Mouse (Mus musculus) olfactory bulb, adult 2 months (tissue): ENCODE results near the gene Cfap58. TPM values are rescaled to one million over a fixed set of nuclear protein-coding genes. Genes with fewer than 3 reads are reported as not detected.

Experiments used
- H3K27ac ChIP-seq: fragments of 200-500 bp; 2 replicates; pipeline ENCODE4 v1.5.1; 2012; ENCODE audit warnings: low read depth, low read length; ENCODE audit not compliant: insufficient read depth
- H3K4me1 ChIP-seq: fragments of 200-500 bp; 2 replicates; pipeline ENCODE4 v1.6.1; 2012; ENCODE audit warnings: low read length; ENCODE audit not compliant: control insufficient read depth, insufficient read depth
- H3K4me3 ChIP-seq: fragments of 200-500 bp; 2 replicates; pipeline ENCODE4 v1.5.1; 2012; ENCODE audit warnings: mild to moderate bottlenecking, low read depth, low read length, moderate library complexity; ENCODE audit not compliant: insufficient read depth
- CTCF ChIP-seq: fragments of 200-500 bp; IDR thresholded peaks from 2 replicates; pipeline ENCODE4 v1.5.1; 2012; ENCODE audit warnings: low read depth, mild to moderate bottlenecking, low read length, moderate library complexity; ENCODE audit not compliant: insufficient read depth
- POLR2A ChIP-seq: fragments of 200-500 bp; IDR thresholded peaks from 2 replicates; pipeline ENCODE4 v1.6.1; 2012; ENCODE audit warnings: mild to moderate bottlenecking, low read depth, low read length, moderate library complexity; ENCODE audit not compliant: insufficient read depth
- WGBS: fragments of 180-500 bp; shearing (Covaris S2); methylation state at CpG from one replicate; pipeline ENCODE4 v1.1.7; 2018; 5-methylcytosine and 5-hydroxymethylcytosine counted together
- polyA plus RNA-seq: library from polyadenylated mRNA; stranded (reverse); fragments of >200 nt; gene quantifications from 2 replicates; pipeline ENCODE4 v1.2.4, GENCODE M21; 2012; ENCODE audit warnings: low replicate concordance; ENCODE audit not compliant: missing spikeins, insufficient read depth, insufficient read length

Gene Cfap58
- polyA plus RNA-seq, result not detected in 2 replicates

DNA sequence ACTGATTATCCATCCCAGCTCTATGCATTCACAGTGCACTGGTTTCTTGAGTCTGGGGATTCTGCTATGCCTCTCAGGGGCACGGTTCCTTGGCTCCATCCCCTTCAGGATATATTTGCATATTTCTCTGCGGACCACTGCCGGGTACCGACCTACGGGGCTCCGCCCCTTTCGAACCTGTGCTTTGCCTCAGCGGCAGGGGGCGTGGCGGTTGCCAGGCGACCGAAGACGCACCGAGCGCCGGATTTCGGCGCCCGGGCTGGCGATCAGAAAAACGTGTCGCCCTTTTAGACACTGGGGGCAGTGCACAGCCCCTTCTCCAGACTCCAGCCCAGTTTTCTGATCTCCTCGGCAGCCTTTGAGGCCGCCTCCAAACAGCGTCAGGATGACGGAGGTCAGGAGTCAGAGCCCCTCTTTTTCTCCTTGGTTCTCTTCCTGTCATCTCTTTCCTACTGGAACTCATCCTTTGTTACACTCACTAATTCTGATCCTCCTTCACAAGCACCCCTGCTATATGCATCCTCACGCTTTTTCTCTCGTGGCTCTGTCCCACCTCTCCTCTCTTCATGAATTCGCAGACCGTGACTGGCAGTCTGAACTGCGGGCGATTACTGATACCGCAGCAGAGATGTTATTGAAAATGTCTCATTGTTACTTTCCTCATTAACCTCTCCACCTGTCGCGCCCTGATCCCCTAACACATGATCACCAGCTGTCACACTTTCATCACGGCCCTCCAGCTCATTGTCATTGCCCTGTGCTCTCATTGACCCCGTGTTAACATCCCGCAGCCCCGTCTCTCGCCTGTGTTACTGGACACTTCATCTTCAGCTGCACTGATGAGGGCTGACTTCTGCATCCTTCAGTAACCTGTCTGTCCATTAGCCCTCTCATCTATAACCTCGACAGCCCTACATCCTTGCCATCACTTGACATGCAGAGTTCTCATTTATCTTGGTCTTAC, at the start of gene Cfap58:
TSS of gene Cfap58 (plus strand) at position 233 of the 964 bp plus-strand sequence.
- 7% methylated on average over 41 of the region's 41 CpGs for WGBS
- Histone ChIP-seq H3K4me1 (peaks cover 14% of the 10 kb centered on the region), H3K27ac (no peak within 1 kb of the TSS), H3K4me3 (peak within 1 kb of the TSS; percentile 40)
- TF ChIP-seq CTCF (no peak), POLR2A (no peak)

DNA sequence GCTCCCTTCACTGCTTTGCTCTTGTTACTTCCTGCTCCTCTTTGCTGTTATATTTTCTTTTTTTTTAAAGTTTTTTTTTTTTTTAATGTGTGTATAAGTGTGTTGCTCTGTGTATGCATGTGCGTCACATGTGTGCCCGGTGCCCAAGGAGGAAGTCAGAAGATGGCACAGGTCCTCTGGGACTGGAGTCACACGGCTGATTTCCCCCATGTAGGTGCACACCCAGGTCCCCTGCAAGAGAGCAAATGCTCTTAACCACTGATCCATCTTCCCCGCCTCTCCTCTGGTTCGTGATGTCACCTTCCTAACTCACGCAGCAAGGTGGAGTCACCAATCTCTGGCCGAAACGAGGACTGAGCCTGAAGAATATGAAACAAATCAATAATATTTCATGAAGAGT, 49.4 kb upstream of the Cfap58 start:
- WGBS, result 95% methylated on average over 8 of the region's 8 CpGs
- H3K4me1 ChIP-seq, result no peaks in the 10 kb centered on the region

GRCm38 (mm10) chr19:47890489-47891130, 46.9 kb upstream of the Cfap58 start:
- TF ChIP-seq CTCF, result no peak
- no peak for TF ChIP-seq POLR2A
- Histone ChIP-seq H3K4me1 (no peaks in the 10 kb centered on the region), H3K27ac (no peak overlapping the region), H3K4me3 (no peak overlapping the region)
- WGBS, result 71% methylated on average over 10 of the region's 10 CpGs

More for the DNA sequence above, 49.4 kb upstream of the Cfap58 start:
- TF ChIP-seq CTCF, result no peak
- no peak for TF ChIP-seq POLR2A
- H3K4me3 ChIP-seq, result no peak overlapping the region
- H3K27ac ChIP-seq, result no peak overlapping the region

GRCm38 (mm10) chr19:47891562-47892312, 45.7 kb upstream of the Cfap58 start:
- Histone ChIP-seq H3K4me3 (no peak overlapping the region), H3K4me1 (no peaks in the 10 kb centered on the region), H3K27ac (no peak overlapping the region)
- TF ChIP-seq CTCF (no peak), POLR2A (no peak)
- WGBS, result 86% methylated on average over 11 of the region's 11 CpGs

DNA sequence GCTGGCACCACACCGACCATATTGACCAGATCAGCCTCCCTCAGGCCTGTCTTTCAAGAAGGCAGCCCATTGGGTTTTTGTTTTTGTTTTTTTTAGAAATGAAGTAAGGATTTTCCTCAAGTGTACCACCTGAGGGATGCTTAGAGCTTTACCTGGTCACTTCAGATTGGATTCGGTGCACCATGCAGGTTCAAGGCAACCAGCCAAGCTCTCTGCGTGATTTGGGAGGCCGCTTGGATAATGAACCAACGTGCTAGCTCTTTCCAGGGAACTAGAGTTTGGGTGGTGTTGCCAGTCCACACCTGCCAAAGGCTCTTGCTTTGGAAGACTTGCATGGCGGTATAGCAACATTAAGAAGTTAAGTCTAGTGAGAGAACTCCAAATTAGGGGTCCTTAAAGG, 44.4 kb upstream of the Cfap58 start:
- no peak for TF ChIP-seq POLR2A
- TF ChIP-seq CTCF, result no peak
- Histone ChIP-seq H3K4me3 (no peak overlapping the region), H3K27ac (no peak overlapping the region), H3K4me1 (no peaks in the 10 kb centered on the region)
- WGBS, result 94% methylated on average over 6 of the region's 6 CpGs

DNA sequence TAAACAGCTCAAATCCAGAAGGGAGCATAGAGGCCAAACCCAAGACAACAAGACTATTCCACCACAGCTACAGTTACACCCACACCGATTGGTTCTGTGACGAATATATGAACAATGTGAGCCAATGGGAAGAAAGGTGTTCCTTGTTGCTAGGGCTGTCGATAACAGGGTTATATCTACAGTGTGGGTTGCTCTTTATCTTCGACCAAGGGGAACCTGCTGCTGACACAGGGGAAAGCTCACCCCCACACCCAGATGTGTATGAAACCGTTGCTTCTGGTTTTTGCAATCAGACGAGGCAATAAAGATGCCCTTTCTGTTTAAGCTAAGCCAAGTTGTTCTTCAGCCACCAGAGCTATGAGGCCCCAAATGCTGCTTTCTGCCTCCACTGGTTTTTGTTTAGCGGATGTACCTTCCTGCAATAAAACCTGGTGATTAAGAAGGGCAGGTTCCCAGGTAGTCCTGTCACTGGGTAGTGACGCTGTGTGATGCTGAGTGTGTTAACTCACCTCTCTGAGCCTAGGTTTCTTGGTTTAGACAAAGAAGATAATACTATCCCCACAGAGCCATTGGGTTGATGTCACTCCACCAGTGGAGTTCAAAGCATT, 38.9 kb upstream of the Cfap58 start:
- H3K4me1 ChIP-seq, result peaks cover 7% of the 10 kb centered on the region
- H3K27ac ChIP-seq, result no peak overlapping the region
- no peak for TF ChIP-seq CTCF
- no peak overlapping the region for H3K4me3 ChIP-seq
- WGBS, result 88% methylated on average over 8 of the region's 8 CpGs

DNA sequence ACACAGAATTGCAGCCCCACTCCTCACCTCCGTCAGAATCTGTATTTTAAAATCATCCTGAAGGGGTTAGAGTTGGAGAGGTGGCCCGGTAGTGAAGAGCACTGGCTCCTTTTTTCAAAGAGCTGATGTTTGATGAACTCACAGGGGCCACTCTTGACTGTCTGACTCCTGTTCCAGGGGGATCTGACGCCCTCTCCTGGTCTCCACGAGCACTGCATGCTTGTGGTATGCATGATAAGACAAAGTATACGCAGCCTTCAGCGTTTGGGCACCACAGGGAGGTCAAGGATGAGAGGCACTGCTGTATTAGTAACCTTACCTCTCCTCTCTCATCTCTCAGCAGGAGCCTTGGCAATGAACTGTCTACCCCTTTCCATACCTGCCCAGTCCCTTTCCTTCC, 37.5 kb upstream of the Cfap58 start:
- no peak overlapping the region for H3K27ac ChIP-seq

DNA sequence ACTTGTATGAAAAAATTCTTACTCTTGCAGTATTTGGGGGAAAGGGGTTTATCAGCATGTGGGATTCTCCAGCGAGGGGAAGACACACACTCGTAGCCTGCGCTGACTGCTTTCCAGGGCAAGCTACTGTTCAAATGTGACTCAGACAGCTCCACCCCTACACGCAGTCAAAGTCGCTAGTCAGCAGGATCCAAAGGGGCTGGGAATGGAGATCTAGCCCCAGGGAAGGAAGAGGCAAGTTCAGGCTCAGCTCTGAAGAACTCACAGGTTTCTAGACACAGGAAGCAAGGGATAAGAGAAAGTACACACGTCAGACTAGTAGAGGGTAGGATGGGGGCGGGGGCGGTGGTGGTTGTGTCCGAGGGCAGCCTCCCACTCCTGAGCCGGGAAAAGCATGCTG, 36.9 kb upstream of the Cfap58 start:
- Histone ChIP-seq H3K4me1 (peaks cover 8% of the 10 kb centered on the region), H3K4me3 (no peak overlapping the region), H3K27ac (no peak overlapping the region)
- WGBS, result 58% methylated on average over 10 of the region's 10 CpGs
- TF ChIP-seq CTCF (no peak), POLR2A (no peak)

More for the DNA sequence above, 37.5 kb upstream of the Cfap58 start:
- WGBS, result 68% methylated on average over 6 of the region's 6 CpGs
- TF ChIP-seq POLR2A (no peak), CTCF (no peak)
- H3K4me3 ChIP-seq, result no peak overlapping the region
- H3K4me1 ChIP-seq, result peaks cover 8% of the 10 kb centered on the region
